Mouse (Mus musculus): ENCODE results near the gene Cep170b. TPM values are rescaled to one million over a fixed set of nuclear protein-coding genes. Genes with fewer than 3 reads are reported as not detected.

Cep170b gene
- polyA plus RNA-seq, 1 experiment from 2014 or later = 20.8 TPM

DNA sequence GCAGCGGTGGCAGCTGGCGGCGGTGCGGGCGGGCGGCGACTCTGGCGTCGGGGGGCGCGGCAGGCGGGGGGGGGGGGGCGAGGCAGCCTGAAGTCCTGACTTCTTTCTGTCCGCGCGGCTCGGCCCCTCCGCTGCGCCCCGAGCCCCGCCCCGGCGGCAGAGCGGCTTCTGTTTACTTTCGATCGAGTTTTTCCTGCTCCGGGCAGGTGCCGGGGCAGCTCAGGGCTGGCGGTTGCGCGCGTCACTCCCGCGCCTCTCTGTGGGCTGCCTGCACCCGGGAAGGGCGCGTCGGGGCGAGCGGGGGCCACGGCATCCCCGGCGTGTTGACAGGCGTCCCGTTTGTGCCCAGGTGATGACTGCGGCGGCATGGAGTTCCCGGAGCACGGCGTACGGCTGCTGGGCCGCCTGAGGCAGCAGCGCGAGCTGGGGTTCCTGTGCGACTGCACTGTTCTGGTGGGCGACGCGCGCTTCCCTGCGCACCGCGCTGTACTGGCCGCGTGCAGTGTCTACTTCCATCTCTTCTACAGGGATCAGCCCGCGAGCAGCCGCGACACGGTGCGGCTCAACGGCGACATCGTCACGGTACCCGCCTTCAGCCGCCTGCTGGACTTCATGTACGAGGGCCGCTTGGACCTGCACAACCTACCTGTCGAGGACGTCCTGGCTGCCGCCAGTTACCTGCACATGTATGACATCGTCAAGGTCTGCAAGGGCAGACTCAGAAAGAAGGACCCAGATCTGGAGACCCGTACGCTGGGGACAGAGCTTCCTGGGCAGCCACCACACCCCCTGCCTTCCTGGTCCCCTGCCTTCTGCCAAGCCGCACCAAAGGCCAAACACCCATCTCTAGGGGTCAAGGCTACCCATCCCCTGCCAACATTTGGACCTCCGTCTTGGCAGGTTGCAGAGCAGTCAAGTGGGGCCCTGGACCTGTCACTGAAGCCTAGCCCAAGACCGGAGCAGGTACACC, 40.9 kb upstream of the Cep170b start:
- Histone ChIP-seq H3K9me3 (no peaks in the 10 kb centered on the region), H3K4me3 (peak overlapping the region; percentile 75), H3K9ac (peak overlapping the region; percentile 71), H3K27me3 (peaks cover 20% of the 10 kb centered on the region), H3K27ac (peak overlapping the region; percentile 94), H3K4me1 (peaks cover 63% of the 10 kb centered on the region), H3K4me2 (peak overlapping the region; percentile 97), H3K36me3 (no peaks in the 10 kb centered on the region)
- ATAC-seq (ENCODE audit: borderline replicate concordance, extremely low read depth, low FRiP score, low TSS enrichment) = peak; percentile 45
- WGBS = 3% methylated on average over 75 of the region's 87 CpGs

GRCm38 (mm10) chr12:112683351-112683750, 36.9 kb upstream of the Cep170b start:
- WGBS = 53% methylated on average over 7 of the region's 7 CpGs
- ATAC-seq (ENCODE audit: borderline replicate concordance, extremely low read depth, low FRiP score, low TSS enrichment) = no peak
- no peak overlapping the region for H3K4me2 ChIP-seq

GRCm38 (mm10) chr12:112688458-112688857, 31.8 kb upstream of the Cep170b start:
- no peak for ATAC-seq (ENCODE audit: borderline replicate concordance, extremely low read depth, low FRiP score, low TSS enrichment)
- no peak overlapping the region for H3K4me2 ChIP-seq
- 33% methylated on average over 15 of the region's 15 CpGs for WGBS
- peaks cover 9% of the 10 kb centered on the region; the same call in 1 of the 2 replicates for H3K27me3 ChIP-seq
- H3K9me3 ChIP-seq = no peaks in the 10 kb centered on the region
- H3K4me3 ChIP-seq = no peak overlapping the region
- H3K4me1 ChIP-seq = peaks cover 8% of the 10 kb centered on the region
- H3K36me3 ChIP-seq = no peaks in the 10 kb centered on the region
- H3K9ac ChIP-seq = no peak overlapping the region
- no peak overlapping the region for H3K27ac ChIP-seq

More at GRCm38 (mm10) chr12:112683351-112683750, 36.9 kb upstream of the Cep170b start:
- Histone ChIP-seq H3K4me1 (peaks cover 28% of the 10 kb centered on the region), H3K9ac (no peak overlapping the region), H3K9me3 (no peaks in the 10 kb centered on the region), H3K4me3 (no peak overlapping the region), H3K27me3 (peaks cover 30% of the 10 kb centered on the region), H3K27ac (no peak overlapping the region), H3K36me3 (no peaks in the 10 kb centered on the region)

GRCm38 (mm10) chr12:112693185-112694126, 26.8 kb upstream of the Cep170b start:
- no peaks in the 10 kb centered on the region for H3K36me3 ChIP-seq
- peak overlapping the region; percentile 78 for H3K4me3 ChIP-seq
- H3K9ac ChIP-seq = peak overlapping the region; percentile 91
- ATAC-seq (ENCODE audit: borderline replicate concordance, extremely low read depth, low FRiP score, low TSS enrichment) = peak; percentile 95
- peaks cover 13% of the 10 kb centered on the region for H3K4me1 ChIP-seq
- whole genome bisulfite sequencing = 2% methylated on average over 54 of the region's 54 CpGs
- H3K4me2 ChIP-seq = peak overlapping the region; percentile 90
- H3K27ac ChIP-seq = peak overlapping the region; percentile 63
- H3K27me3 ChIP-seq = no peaks in the 10 kb centered on the region
- H3K9me3 ChIP-seq = no peaks in the 10 kb centered on the region

DNA sequence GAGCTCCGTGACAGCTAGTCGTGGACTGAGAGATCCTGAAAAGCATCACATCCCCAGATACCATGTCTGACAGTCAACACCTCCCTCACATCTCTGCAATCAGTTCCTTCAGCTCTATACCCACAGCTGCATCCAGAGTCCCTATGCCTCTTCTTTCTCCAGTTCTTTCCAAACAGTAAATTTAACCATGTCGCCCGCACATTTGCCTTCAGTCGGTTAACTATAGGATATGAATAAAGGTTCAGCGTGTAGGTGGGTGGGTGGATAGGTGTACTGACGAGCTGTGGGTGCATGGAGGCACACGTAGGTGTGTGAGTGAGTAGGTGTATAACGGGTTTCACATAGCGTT, 26.2 kb upstream of the Cep170b start:
- H3K9ac ChIP-seq = peak overlapping the region; percentile 91; the same call in 1 of the 2 replicates
- H3K27ac ChIP-seq = no peak overlapping the region
- ATAC-seq (ENCODE audit: borderline replicate concordance, extremely low read depth, low FRiP score, low TSS enrichment) = 0 out of 2 replicates have a peak, but pooled peaks have one; percentile 4
- H3K36me3 ChIP-seq = no peaks in the 10 kb centered on the region
- peaks cover 13% of the 10 kb centered on the region for H3K4me1 ChIP-seq
- peak overlapping the region; percentile 90 for H3K4me2 ChIP-seq
- no peaks in the 10 kb centered on the region for H3K9me3 ChIP-seq
- no peaks in the 10 kb centered on the region for H3K27me3 ChIP-seq
- H3K4me3 ChIP-seq = peak overlapping the region; percentile 78; the same call in 1 of the 2 replicates
- WGBS = 79% methylated on average over 10 of the region's 10 CpGs

- H3K4me1 ChIP-seq = peaks cover 26% of the 10 kb centered on the region
- H3K9me3 ChIP-seq = no peaks in the 10 kb centered on the region
- H3K4me2 ChIP-seq = no peak overlapping the region
- no peak for ATAC-seq (ENCODE audit: borderline replicate concordance, extremely low read depth, low FRiP score, low TSS enrichment)
- no peak overlapping the region for H3K4me3 ChIP-seq
- H3K27me3 ChIP-seq = 0 out of 2 replicates have a peak, but pooled peaks cover 9% of the 10 kb centered on the region
- 72% methylated on average over 3 of the region's 3 CpGs for WGBS
- no peaks in the 10 kb centered on the region for H3K36me3 ChIP-seq
- H3K27ac ChIP-seq = no peak overlapping the region
- no peak overlapping the region for H3K9ac ChIP-seq
Measured at GRCm38 (mm10) chr12:112696806-112697425, 23.3 kb upstream of the Cep170b start.

DNA sequence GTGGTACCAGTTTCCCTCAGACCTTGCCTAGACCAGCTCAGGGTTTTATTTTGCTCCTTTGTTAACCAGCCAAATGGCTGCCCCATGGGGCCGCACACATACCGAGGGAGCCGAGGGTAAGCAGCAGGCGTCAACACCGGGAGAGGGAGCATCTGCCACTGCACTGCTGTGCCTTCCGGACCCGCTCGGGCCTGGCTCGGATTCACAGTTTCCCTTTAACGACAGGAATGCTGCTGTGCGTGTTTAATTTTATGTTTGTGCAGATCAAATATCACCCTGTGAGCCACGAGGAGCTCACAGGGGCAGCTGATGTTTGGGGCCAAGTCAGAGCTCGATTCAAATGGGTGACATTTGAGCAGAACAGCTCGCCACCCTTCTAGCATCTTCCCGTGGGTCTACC, 19.7 kb upstream of the Cep170b start:
- 3% methylated on average over 15 of the region's 15 CpGs for WGBS
- no peak overlapping the region for H3K27ac ChIP-seq
- H3K9ac ChIP-seq = no peak overlapping the region
- H3K27me3 ChIP-seq = peaks cover 9% of the 10 kb centered on the region; the same call in 1 of the 2 replicates
- no peaks in the 10 kb centered on the region for H3K36me3 ChIP-seq
- peaks cover 13% of the 10 kb centered on the region; the same call in 1 of the 2 replicates for H3K4me1 ChIP-seq
- ATAC-seq (ENCODE audit: borderline replicate concordance, extremely low read depth, low FRiP score, low TSS enrichment) = peak; percentile 36; the same call in 1 of the 2 replicates
- H3K4me3 ChIP-seq = no peak overlapping the region
- H3K4me2 ChIP-seq = peak overlapping the region; percentile 39
- H3K9me3 ChIP-seq = no peaks in the 10 kb centered on the region

DNA sequence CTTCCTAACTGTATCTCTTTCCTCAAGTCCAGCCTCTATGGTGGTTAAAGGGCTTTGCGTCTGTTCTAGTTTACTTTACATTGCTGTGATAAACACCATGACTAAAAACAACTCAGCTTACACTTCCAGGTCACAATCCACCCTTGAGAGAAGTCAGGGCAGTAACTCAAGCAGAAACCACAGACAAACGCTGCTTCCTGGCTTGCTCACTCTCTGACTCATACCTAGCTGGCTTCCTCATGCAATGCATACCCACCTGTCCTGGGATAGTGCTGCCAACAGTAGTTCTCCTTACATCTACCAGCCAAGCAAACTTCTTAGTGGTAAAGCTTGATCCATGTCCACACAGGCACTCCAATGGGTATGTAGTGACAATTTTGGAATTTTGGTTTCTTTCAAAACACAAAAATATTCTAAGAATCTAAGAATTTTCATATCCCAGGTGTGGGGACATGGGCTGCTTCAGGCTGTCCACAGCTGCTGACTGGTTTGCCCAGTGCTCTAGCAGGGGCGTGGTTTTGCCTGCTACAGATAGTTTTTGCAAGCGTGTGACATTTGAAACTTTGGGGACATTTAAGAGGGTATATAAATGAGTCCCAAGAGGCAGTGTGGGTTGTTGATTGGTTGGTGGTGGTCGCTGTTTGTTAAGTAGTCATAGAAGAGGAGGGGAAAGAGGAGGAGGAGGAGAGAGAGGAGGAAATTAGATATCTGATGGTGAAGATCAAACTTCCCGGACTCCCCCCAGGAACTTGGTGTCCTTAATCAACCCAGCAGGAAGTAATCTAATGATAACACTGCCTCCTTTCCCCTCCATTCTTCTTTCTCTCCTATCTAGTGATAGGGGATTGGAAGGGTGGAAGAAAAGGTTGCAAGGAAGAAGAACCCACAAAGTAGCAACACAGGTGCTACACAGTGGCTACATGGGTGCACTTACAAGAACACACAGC, 17.6 kb upstream of the Cep170b start:
- Histone ChIP-seq H3K9ac (no peak overlapping the region), H3K4me2 (no peak overlapping the region), H3K27me3 (peaks cover 15% of the 10 kb centered on the region), H3K36me3 (no peaks in the 10 kb centered on the region), H3K27ac (no peak overlapping the region), H3K4me3 (no peak overlapping the region), H3K9me3 (no peaks in the 10 kb centered on the region), H3K4me1 (peaks cover 23% of the 10 kb centered on the region)
- no peak for ATAC-seq (ENCODE audit: borderline replicate concordance, extremely low read depth, low FRiP score, low TSS enrichment)
- 32% methylated on average over 6 of the region's 6 CpGs for WGBS

- H3K36me3 ChIP-seq = no peaks in the 10 kb centered on the region
- H3K4me1 ChIP-seq = peaks cover 10% of the 10 kb centered on the region; the same call in 1 of the 2 replicates
- H3K27ac ChIP-seq = no peak overlapping the region
- H3K27me3 ChIP-seq = peaks cover 16% of the 10 kb centered on the region
- H3K4me3 ChIP-seq = peak overlapping the region; percentile 26
- peak overlapping the region; percentile 54 for H3K4me2 ChIP-seq
- WGBS = 9% methylated on average over 32 of the region's 32 CpGs
- peak overlapping the region; percentile 29; the same call in 1 of the 2 replicates for H3K9ac ChIP-seq
- peak; percentile 80; the same call in 1 of the 2 replicates for ATAC-seq (ENCODE audit: borderline replicate concordance, extremely low read depth, low FRiP score, low TSS enrichment)
- H3K9me3 ChIP-seq = no peaks in the 10 kb centered on the region
Measured at GRCm38 (mm10) chr12:112706704-112707572, 13.3 kb upstream of the Cep170b start.

DNA sequence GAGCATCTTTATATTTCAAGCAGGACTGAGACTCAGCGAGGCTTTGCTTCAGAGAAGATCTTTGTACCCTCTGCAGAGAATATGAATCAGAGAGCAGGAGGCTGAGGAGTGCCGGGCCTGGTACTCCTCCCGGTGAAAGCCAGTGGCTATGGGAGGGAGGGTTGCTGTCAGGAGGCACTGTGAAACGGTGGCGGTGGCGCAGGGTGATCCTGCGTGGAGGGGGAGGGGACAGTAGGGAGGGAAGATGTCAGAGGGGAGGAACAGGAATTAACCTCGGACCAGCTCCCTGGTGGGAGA, 12.7 kb upstream of the Cep170b start:
- Histone ChIP-seq H3K27me3 (peaks cover 16% of the 10 kb centered on the region), H3K9me3 (no peaks in the 10 kb centered on the region), H3K4me1 (peaks cover 10% of the 10 kb centered on the region; the same call in 1 of the 2 replicates), H3K4me2 (no peak overlapping the region), H3K4me3 (no peak overlapping the region), H3K27ac (no peak overlapping the region), H3K36me3 (no peaks in the 10 kb centered on the region), H3K9ac (no peak overlapping the region)
- 0 out of 2 replicates have a peak, but pooled peaks have one; percentile 9 for ATAC-seq (ENCODE audit: borderline replicate concordance, extremely low read depth, low FRiP score, low TSS enrichment)
- WGBS = 21% methylated on average over 8 of the region's 8 CpGs
